Mouse (Mus musculus): ENCODE data around the gene Pcyt2. TPM values are rescaled to one million over a fixed set of nuclear protein-coding genes. Genes with fewer than 3 reads are reported as not detected.
"Not testable (repeated sequence)": the region's sequence is repeated elsewhere in the genome, so short reads cannot be mapped to it uniquely, and the experiment has no call there.

The Pcyt2 gene
- total RNA-seq, 2 experiments from 2014 or later: 48.2 to 54.6 TPM

GRCm38 (mm10) chr11:120583937-120584336, 33.8 kb downstream of the Pcyt2 start:
- intact Hi-C loops (cut with DNase I): loop anchor here (2.0 to 5.0 kb wide), 2 partner anchors 15 to 128 kb away; partner anchors contain the start of genes Alyref, Anapc11, Cenpx and Lrrc45
- no peak for DNase-seq

DNA sequence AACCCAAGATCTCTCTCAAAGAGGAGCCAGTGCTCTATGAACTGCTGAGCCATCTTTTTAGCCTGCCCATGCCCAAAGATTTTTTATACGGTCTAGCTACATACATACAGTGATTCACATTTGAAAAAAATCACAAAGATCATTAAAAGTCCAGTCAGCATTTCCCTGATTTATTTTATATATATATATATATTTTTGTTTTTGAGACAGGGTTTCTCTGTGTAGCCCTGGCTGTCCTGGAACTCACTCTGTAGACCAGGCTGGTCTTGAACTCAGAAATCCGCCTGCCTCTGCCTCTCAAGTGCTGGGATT, 34.8 kb downstream of the Pcyt2 start:
- not testable (repeated sequence) for DNase-seq
- intact Hi-C loops (cut with DNase I): loop anchor here (2.0 to 5.0 kb wide), 2 partner anchors 16 to 129 kb away; partner anchors contain the start of genes Alyref, Anapc11, Cenpx and Lrrc45

- DNase-seq: peak; percentile 35 to 41
- intact Hi-C loops (cut with DNase I): loop anchor here (2.0 to 5.0 kb wide), 2 partner anchors 16 to 130 kb away; partner anchors contain the start of genes Alyref, Anapc11, Cenpx and Lrrc45
Observed at GRCm38 (mm10) chr11:120582268-120582981, 35.3 kb downstream of the Pcyt2 start.

DNA sequence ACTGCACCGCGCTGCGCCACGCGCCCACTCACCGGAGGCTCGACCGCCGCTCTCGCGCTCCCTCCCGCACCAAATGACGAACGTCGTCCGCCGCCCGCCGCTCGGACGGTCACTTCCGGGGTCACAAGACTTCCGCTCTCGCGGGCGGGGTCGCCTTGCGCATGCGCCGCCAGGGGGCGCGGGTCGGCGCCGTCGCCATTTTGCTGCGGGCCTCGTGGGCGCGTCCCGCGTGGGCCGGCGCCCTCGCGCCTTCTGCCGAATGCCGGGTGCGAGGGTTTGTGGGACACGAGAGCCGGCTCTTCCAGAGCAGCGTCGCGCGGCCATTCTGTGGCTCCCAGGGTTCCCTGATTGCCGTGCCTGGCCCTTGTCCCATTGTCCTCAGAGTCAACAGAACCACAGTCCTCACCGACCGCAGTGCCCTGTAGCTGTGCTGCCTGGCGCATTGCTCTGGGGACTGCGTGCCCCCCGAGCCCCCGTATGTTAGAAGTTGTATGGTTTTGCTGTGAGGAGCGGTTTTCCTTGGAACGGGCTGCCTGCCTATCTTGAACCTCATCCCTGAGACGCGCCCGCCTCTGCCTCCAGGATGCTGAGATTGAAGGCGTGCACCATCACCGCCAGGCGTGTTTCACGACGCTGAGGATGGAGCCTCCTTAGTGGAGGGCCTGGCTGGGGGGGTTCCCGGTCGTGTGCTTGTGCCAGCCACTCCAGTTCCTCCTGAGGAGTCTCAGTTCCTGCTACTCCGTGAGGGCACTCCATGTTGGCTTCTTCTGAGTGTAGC, 36.1 kb downstream of the Pcyt2 start, which contains the start of gene Arhgdia:
Gene Arhgdia, minus strand, starts transcription at position 135 of the 778 bp plus-strand sequence.
- intact Hi-C loops (cut with DNase I): loop anchor here (1.0 to 5.0 kb wide), 3 partner anchors 8 to 131 kb away; partner anchors contain the start of genes Alyref, Anapc11, Cenpx and Lrrc45
- peak; percentile 90 to 93 for DNase-seq

GRCm38 (mm10) chr11:120580871-120581331, 36.8 kb downstream of the Pcyt2 start:
- peak; percentile 57 to 71 for DNase-seq
- intact Hi-C loops (cut with DNase I): loop anchor here (1.0 to 5.0 kb wide), 2 partner anchors 8 to 131 kb away; partner anchors contain the start of genes Cenpx, Lrrc45 and P4hb

DNA sequence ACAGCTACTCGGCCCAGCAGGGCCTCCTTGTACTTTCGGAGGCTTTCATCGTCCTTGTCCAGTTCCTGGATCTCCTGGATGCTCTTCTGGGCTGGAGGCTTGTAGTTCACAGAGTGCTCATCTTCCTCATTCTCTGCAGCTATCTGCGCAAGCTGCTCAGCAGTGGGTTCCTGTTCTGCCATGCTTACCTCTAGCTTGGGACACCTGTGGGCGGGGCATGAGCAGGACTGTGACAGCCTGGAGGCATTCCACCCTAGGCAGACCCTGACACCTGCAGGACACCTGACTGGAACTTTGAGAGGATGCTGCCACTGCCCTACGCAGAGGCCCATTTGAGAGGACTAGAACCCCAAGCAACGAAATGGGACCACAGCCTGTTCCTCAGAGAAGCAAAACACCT, 37.5 kb downstream of the Pcyt2 start:
- DNase-seq: peak in 1 of 2 experiments; percentile 16
- intact Hi-C loops (cut with DNase I): loop anchor here (5.0 kb wide), 1 partner anchor 132 kb away; the partner anchor contains the start of genes Cenpx and Lrrc45

DNA sequence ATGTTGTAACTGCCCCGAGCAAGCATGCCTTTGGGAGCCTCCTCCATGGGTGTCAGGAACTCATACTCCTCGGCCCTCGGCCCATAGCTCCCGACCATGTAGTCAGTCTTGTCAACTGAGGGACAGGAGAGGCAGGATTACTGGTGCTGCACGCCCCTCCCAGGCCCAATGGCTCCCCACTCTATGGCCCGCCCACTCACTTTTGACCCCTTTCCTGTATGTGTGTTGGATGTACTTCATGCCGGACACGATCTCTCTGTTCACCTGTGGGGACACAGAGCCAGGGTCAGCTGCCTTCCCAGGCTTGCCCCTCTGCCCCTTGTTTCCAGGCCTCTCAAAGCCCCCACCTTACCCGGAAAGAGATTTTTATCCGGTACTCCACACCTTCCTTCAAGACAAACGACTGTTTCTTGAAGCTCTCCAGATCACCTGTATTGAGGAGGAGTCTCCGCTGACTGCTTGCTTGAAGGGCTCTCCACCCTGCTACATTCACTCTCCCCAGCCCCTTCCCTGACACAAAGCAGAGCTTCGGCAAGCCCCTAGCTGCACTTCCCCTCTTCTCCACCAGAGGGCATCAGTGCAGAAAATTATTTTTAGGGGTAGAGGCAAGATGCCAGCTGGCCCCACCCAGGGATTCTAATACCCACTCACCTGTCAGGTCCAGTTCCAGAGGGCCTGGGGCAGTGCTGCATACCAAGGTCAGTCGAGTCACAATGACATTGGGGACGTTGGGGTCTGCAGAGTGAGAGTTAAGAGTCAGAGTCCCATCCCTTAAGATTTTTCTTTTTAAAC, 38.2 kb downstream of the Pcyt2 start:
- intact Hi-C loops (cut with DNase I): loop anchor here (5.0 kb wide), 1 partner anchor 133 kb away; the partner anchor contains the start of genes Cenpx and Lrrc45

DNA sequence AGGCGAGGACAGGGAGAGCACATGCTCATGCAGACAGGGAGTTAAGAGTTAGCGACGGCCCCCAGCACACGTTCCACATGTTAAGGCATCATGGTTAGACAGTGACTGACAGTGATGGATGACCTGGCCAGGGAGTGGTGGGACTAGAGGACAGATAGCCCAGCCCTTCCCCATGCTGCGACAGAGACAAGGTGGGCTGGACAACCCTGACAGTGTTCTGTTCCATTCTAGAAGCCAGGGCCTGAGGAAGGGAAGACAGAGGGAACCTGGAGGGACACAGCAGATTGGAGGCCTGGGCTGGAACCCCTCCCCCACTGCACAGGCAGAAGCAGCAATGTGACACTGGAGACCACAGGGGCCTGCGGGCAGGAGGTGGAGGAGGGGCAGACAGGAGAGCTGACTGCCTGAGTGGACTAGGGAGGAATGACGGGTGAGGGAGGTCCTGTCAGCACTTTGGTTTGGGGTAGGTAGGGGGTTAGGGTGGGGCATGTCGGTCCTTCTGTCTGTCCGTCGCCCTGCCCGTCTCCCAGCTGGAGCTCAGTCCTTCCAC, 39.0 kb downstream of the Pcyt2 start:
- DNase-seq: no peak
- intact Hi-C loops (cut with DNase I): no loop called here

More for the DNA sequence above, 38.2 kb downstream of the Pcyt2 start:
- DNase-seq: peak; percentile 81 to 83

DNA sequence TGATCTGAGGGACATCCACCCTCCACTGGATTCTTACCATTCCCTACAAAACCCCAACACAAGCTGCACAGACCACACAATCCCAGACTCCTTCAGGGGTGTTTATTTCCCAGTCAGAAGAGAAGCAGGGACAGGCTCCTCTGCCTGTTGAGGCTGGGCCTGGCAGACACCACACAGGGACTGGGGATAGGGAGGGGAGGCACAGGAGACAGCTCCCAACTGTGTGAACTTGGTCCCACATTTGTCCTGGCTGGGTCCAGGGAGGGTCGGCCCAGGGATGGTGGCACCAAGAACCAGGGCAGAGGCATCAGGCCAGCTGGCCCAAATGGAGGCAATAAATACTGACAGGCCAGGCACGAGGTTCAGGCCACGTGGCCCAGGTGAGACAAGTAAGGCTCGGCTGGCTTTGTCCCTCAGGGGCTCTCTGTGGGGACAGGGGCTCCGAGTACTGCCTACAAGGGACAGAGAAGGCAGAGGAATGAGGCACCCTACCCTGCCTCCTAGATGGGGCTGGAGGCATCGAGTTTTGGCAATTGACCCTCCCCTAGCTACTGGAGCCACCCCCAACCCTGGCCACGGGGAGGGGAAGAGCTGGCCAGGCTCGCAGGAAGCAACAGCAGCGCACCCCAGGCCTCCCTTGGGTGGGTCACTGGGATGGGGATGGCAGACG, 39.6 kb downstream of the Pcyt2 start:
- no peak for DNase-seq

DNA sequence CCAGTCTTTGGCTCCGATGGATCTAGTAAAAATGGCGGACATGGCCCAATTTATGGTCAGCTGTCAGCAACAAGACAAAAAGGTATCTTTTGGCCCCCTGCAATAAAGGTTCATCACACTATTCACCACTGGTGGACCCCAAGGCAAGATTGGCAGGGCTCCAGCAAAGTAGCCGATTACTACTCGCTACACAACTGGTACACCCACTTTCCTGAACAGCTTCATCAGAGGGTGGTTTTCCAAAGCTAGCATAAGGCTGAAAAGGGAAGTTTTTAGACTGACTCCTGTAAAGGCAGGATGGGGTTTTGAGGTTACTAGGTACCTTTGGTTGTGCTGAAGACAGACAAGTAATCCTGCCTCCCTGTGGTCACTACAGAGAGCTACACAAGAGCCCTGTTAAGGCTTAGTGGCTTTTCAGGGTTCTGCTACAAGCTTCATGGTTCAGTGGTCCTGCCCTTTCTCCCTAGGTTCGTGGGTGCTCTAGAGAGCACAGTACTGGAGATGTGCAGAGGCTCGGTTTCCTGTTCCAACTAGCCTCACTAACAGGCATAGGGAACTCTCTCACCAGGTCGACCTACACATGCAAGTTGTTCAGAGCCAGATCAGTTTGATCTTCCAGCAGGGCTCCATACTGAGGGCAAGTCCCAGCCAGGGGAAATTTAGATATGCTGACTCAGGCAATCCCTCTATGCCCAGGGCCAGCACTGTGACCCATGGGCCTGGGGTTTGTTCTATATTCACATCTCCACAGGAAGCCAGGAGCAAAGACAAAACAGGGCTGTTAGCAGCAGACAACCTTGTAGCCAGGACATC, 40.3 kb downstream of the Pcyt2 start:
- intact Hi-C loops (cut with DNase I): loop anchor here (1.0 kb wide), 1 partner anchor 62 kb away; no protein-coding TSS in a partner anchor
- peak in 1 of 2 experiments; percentile 28 for DNase-seq

More for the DNA sequence above, 39.6 kb downstream of the Pcyt2 start:
- intact Hi-C loops (cut with DNase I): no loop called here

DNA sequence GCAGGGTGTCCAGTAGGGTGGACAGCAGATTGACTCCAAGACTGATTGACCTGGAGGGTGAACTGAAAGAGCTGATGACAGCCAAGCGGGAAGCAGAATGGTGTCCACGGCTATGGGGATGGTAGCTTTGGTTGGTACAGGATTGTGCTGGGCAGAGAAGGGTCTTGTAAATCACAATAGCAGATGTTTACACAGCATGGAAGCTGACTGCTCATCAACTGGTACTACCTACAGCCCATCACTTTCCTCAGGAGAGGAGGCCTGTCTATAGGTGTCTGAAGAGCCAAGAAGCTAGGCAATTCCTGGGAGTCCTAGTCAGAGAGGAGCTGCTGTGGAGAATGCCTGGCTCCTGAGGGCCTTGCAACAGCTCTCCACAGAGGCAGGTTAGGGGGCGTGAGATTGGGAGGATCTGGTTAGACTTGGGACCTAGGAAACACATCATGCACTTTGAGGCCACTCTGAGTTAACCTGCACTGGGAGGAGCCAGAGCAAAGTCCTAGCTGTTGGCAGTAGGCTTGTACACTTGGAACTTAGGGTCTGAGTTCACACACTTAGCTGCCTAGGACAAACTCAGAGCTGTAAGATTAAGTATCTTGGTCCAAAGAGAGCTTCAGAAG, 41.3 kb downstream of the Pcyt2 start:
- DNase-seq: no peak
- intact Hi-C loops (cut with DNase I): no loop called here

- intact Hi-C loops (cut with DNase I): no loop called here
- no peak for DNase-seq
Observed at GRCm38 (mm10) chr11:120575940-120576339, 41.8 kb downstream of the Pcyt2 start.

DNA sequence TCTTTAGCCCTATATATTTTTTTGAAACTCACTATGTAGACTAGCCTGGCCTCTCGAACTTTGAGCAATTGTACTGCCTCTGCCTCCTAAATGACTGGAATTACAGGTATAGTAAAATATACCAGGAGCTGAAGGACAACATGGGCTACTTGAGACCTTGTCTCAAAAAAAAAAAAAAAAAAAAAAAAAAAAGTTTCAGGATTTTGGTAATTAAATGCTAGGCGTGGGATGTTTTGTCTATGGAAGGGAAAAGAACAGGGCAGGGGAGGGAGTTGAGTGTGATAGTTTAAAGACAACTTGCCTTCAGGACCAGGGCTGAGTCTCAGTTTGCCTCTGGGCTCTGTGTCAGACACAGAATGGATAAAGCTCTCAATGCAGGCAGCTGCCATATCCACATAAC, 42.7 kb downstream of the Pcyt2 start:
- DNase-seq: no peak
- intact Hi-C loops (cut with DNase I): no loop called here

- DNase-seq: no peak
- intact Hi-C loops (cut with DNase I): no loop called here
Observed at GRCm38 (mm10) chr11:120574278-120574600, 43.5 kb downstream of the Pcyt2 start.

DNA sequence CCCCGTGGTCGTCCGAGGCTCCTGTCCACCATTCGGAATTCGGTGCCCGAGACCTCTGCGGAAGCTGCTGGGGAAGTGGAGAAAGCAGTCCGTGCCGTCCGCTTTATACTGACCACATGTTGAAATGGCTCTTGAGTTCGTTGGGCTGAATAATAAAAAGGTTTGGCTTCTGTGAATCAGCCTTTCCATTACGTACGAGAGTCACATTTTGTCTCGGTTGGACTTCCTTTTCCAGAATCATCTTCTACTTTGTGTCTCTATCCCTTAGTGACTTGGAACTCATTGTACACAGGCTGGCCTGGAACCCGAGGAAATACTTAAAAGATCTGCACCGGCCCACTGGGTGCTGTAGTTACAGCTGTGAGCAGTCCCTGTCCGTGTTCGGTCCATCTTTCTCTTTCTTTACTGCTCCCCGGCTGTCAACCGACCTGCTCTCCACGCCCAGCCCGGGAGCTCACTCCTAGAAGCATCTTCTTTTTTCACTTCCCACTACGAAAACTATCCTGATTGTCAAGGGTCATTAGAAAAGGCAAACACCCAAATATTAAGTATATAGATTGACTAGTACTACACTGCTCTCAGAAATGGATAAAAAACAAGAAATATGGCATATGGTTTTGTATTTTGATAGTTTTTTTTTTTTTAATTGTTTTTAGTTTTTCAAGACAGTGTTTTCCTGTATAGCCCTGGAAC, 44.0 kb downstream of the Pcyt2 start:
- DNase-seq: no peak
- intact Hi-C loops (cut with DNase I): loop anchor here (1.0 kb wide), 1 partner anchor 8 kb away; the partner anchor contains the start of gene Arhgdia

DNA sequence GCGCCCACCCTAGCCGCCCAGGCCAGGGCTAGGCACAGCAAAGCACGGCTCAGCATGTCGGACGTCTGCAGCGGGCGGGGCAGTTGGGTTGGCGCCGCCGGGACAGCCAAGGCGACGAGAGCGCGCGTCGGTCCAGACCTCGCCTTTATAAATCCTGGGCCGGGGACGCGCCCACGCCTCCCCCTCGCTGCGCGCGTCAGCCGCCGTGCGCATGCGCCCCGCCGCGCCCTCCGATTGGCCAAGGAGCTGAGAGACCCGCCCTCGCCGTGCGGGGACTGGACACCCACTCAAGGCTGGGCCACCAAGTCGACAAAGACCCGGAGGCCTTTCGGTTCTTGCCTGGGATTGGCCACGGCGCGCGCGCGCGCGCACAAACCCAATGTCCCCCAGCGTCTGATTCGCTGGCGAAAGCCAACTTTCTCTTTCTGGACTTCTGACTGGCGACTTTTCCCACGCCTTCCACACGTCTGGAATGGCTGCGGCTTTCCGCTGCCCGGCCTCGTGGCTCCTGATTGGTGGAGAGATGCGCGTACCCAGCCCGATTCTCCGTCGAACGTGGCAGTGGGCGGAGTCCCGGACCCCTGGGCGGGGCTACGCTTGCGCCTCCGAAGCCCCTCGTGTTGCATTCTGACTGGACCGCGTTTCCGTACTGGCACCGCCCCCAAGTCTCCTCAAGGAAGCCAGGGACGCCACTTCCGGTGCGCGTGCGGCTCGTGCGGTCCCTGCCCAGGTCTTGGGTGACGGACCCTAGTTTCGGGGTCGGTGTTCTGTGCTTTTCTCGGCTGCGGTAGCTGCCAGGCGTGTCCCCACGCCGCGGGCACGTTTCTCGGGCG, 44.8 kb downstream of the Pcyt2 start, which contains the start of gene P4hb:
Gene P4hb, minus strand, starts transcription at position 502 of the 833 bp plus-strand sequence.
- peak; percentile 99 for DNase-seq
- intact Hi-C loops (cut with DNase I): loop anchor here (1.0 kb wide), 1 partner anchor 8 kb away; the partner anchor contains the start of gene Arhgdia

Measured in heart, postnatal 36 days (tissue).